Mouse (Mus musculus) urinary bladder, adult 18-20 months (tissue): ENCODE measurements around the gene Usp54.
"Not testable (repeated sequence)": the region's sequence is repeated elsewhere in the genome, so short reads cannot be mapped to it uniquely, and the experiment has no call there.

ENCODE experiments used
- DNase-seq, 2 experiments: peaks; one replicate each; pipeline ENCODE4 v3.0.0; 2022; ENCODE audit warnings: low spot score in 2 of 2, mixed read lengths in 2 of 2

Gene Usp54

GRCm38 (mm10) chr14:20610146-20610545 is 30.7 kb downstream of the Usp54 start:
- peak; percentile 25 to 57 for DNase-seq

- no peak for DNase-seq
Measured at GRCm38 (mm10) chr14:20609519-20609918, 31.3 kb downstream of the Usp54 start.

- peak; percentile 9 to 28 for DNase-seq
Measured at GRCm38 (mm10) chr14:20607396-20608126, 33.3 kb downstream of the Usp54 start.

GRCm38 (mm10) chr14:20601287-20601686 is 39.6 kb downstream of the Usp54 start:
- no peak for DNase-seq

- DNase-seq = no peak
Measured at GRCm38 (mm10) chr14:20600203-20600602, 40.7 kb downstream of the Usp54 start.

- DNase-seq = no peak
Measured at GRCm38 (mm10) chr14:20599542-20599941, 41.3 kb downstream of the Usp54 start.

GRCm38 (mm10) chr14:20595781-20596180 is 45.1 kb downstream of the Usp54 start:
- no peak for DNase-seq

GRCm38 (mm10) chr14:20587458-20587857 is 53.4 kb downstream of the Usp54 start:
- DNase-seq = no peak

- no peak for DNase-seq
Measured at GRCm38 (mm10) chr14:20578822-20579407, 61.9 kb downstream of the Usp54 start.

GRCm38 (mm10) chr14:20576179-20576578 is 64.7 kb downstream of the Usp54 start:
- peak; percentile 44 to 49 for DNase-seq

- not testable (repeated sequence) for DNase-seq
Measured at GRCm38 (mm10) chr14:20573196-20573595, 67.7 kb downstream of the Usp54 start.

GRCm38 (mm10) chr14:20565256-20566021 is 75.4 kb downstream of the Usp54 start:
- DNase-seq = no peak

GRCm38 (mm10) chr14:20564692-20565091 is 76.2 kb downstream of the Usp54 start:
- DNase-seq = no peak

GRCm38 (mm10) chr14:20561897-20562296 is 79.0 kb downstream of the Usp54 start:
- no peak for DNase-seq

- no peak for DNase-seq
Measured at GRCm38 (mm10) chr14:20550136-20550535, 90.7 kb downstream of the Usp54 start.

GRCm38 (mm10) chr14:20546415-20546814 is 94.4 kb downstream of the Usp54 start, which contains the start of gene Ppp3cb:
Gene Ppp3cb, minus strand, starts transcription at chr14:20546573.
- DNase-seq = peak; percentile 68 to 78

- peak; percentile 85 to 91 for DNase-seq
Measured at GRCm38 (mm10) chr14:20545529-20546331, 95.1 kb downstream of the Usp54 start.

GRCm38 (mm10) chr14:20544467-20545411 is 96.1 kb downstream of the Usp54 start:
- no peak for DNase-seq

GRCm38 (mm10) chr14:20529643-20530042 is 111.2 kb downstream of the Usp54 start:
- DNase-seq = no peak

- no peak for DNase-seq
Measured at GRCm38 (mm10) chr14:20520179-20520578, 120.7 kb downstream of the Usp54 start.

- no peak for DNase-seq
Measured at GRCm38 (mm10) chr14:20508424-20508823, 132.4 kb downstream of the Usp54 start.
